13 mouse cellular contexts compared by ENCODE assay signal in the genomic region with DNA sequence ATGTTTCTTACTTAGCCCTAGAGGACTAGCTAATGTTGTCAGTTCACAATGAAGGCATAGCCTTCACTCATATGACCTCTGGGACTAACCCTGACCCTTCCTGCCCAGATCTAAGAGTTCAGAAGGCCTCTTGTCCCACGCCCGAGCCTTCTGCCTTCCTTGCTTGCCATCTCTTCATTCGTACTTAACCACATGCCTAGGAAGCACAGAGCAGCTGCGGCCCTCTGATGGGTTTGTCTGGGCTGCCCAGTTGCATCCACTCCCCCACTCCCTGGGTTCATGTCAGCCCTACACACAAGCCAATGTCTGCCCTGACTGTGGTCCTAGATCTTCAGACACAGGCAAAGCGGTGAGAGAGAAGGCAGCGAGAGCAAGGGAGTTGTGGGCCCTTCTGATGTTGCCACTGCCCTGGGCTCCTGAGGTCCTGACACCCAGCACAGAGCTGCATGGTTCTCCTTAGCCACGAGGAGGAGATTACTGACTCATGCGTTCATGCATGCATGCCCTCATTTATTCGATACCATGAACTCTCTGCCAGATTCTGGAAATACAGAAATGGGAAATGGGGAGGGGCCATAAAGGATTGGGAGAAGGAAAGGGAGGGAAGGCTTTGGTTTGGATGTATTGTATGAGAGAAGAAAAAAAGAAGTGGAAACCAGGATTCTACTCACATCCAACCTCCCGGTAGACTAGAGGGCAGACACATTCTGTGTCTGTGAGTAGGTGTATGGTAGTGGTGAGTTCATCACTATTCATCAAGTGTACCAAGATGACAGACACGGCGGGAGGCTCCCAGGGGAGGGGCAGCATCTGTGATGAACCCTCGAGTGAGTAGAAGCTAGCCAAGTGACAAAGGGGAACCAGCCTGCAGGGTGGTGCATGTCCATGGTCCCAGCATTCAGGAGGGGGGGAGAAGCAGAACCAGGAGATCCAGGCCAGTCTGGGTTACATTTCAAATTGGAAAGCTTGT. TPM values are rescaled to one million over a fixed set of nuclear protein-coding genes. Genes with fewer than 3 reads are reported as not detected.
DNase-seq lines count a peak whose midpoint lies in the region; ATAC-seq and TF ChIP-seq lines count a peak whose summit lies in the region.
"Had no signal": no experiment of that assay in that cellular context is flagged by ENCODE, and none has a peak within 500 bp of the region (broad histone marks: within the 10 kb centered on the region; RNA-seq: fewer than 3 reads in every experiment).

No protein-coding gene starts in this region.

- WGBS in forebrain, embryonic 10.5 days = 75% methylated on average over 13 of the region's 13 CpGs
- WGBS in forebrain, embryonic 14.5 days = 70% methylated on average over 13 of the region's 13 CpGs
- 67% methylated on average over 13 of the region's 13 CpGs for WGBS in hindbrain, embryonic 11.5 days
- WGBS in hindbrain, postnatal 0 days = 55% methylated on average over 13 of the region's 13 CpGs
- 61% methylated on average over 13 of the region's 13 CpGs for WGBS in forebrain, postnatal 0 days
- WGBS in kidney, adult 2 months = 72% methylated on average over 13 of the region's 13 CpGs

- H3K4me3 ChIP-seq in forebrain, embryonic 10.5 days = no peak overlapping the region
- no peak overlapping the region for H3K4me3 ChIP-seq in forebrain, embryonic 14.5 days (ENCODE audit: low read depth, low read length)
- no peak overlapping the region for H3K4me3 ChIP-seq in hindbrain, embryonic 11.5 days (ENCODE audit: low read depth, low read length)
- H3K4me3 ChIP-seq in hindbrain, postnatal 0 days (ENCODE audit: low read length) = no peak overlapping the region
- no peak overlapping the region for H3K4me3 ChIP-seq in myocyte
- no peak overlapping the region for H3K4me3 ChIP-seq in forebrain, postnatal 0 days (ENCODE audit: low read depth, low read length)
- H3K4me3 ChIP-seq in kidney, adult 2 months (ENCODE audit: insufficient read depth, low read depth, low read length) = no peak overlapping the region
- H3K4me3 ChIP-seq: layer of hippocampus, adult 2 months had no signal

- TF ChIP-seq CTCF in hindbrain, postnatal 0 days (IDR thresholded peaks at IDR 0.05; ENCODE audit: low read depth) = no peak
- no peak for TF ChIP-seq CTCF in forebrain, postnatal 0 days (IDR thresholded peaks at IDR 0.05; ENCODE audit: low read depth)
- TF ChIP-seq CTCF in kidney, adult 2 months (conservative IDR thresholded peaks at IDR 0.05; ENCODE audit: insufficient read depth, insufficient read length, low read depth, low read length) = no peak

- H3K27me3 ChIP-seq in forebrain, embryonic 10.5 days (ENCODE audit: poor library complexity, severe bottlenecking) = no peaks in the 10 kb centered on the region
- H3K27me3 ChIP-seq in forebrain, embryonic 14.5 days (replicated peaks; ENCODE audit: control insufficient read depth, insufficient read depth, low read length) = no peaks in the 10 kb centered on the region
- H3K27me3 ChIP-seq in hindbrain, embryonic 11.5 days (ENCODE audit: control insufficient read depth, insufficient read depth, low read length) = no peaks in the 10 kb centered on the region
- no peaks in the 10 kb centered on the region for H3K27me3 ChIP-seq in hindbrain, postnatal 0 days (ENCODE audit: insufficient read depth, low read length)
- no peaks in the 10 kb centered on the region for H3K27me3 ChIP-seq in myocyte (ENCODE audit: control insufficient read depth, insufficient read depth, insufficient read length)
- no peaks in the 10 kb centered on the region for H3K27me3 ChIP-seq in forebrain, postnatal 0 days (ENCODE audit: insufficient read depth, low read length)
- no peaks in the 10 kb centered on the region for H3K27me3 ChIP-seq in kidney, adult 2 months (replicated peaks; ENCODE audit: control insufficient read depth, insufficient read depth, low read length)

- H3K79me2 ChIP-seq in myocyte (ENCODE audit: control insufficient read depth, insufficient read depth) = no peaks in the 10 kb centered on the region

- TF ChIP-seq POLR2A in myocyte (IDR thresholded peaks at IDR 0.05; ENCODE audit: insufficient read length, low read depth) = no peak
- TF ChIP-seq POLR2A in kidney, adult 2 months (IDR thresholded peaks at IDR 0.05; ENCODE audit: low read depth, low read length) = no peak

- DNase-seq in forebrain, embryonic 10.5 days (ENCODE audit: extremely low spot score, low spot score) = no peak
- DNase-seq in forebrain, embryonic 14.5 days (ENCODE audit: low spot score) = no peak
- DNase-seq in hindbrain, embryonic 11.5 days (ENCODE audit: low spot score) = peak; percentile 12
- DNase-seq in hindbrain, postnatal 0 days (ENCODE audit: low spot score) = no peak
- DNase-seq in Muller cell, postnatal 12 days (ENCODE audit: inconsistent ontology term) = peak; percentile 88
- no peak for DNase-seq in forebrain, postnatal 0 days
- no peak for DNase-seq in kidney, adult 2 months
- DNase-seq: cerebellum, adult 11 months; lung, adult 2 months; thymus, postnatal 25 days had no signal

- no peak overlapping the region for H3K9ac ChIP-seq in forebrain, embryonic 14.5 days (ENCODE audit: low read length)
- no peak overlapping the region for H3K9ac ChIP-seq in hindbrain, embryonic 11.5 days (ENCODE audit: low read depth, low read length)
- H3K9ac ChIP-seq in hindbrain, postnatal 0 days (replicated peaks; ENCODE audit: low read length) = no peak overlapping the region
- no peak overlapping the region for H3K9ac ChIP-seq in forebrain, postnatal 0 days

- H3ac ChIP-seq in myocyte (ENCODE audit: control insufficient read depth, insufficient read length) = no peak overlapping the region

- no peak for ATAC-seq in forebrain, embryonic 14.5 days
- no peak for ATAC-seq in hindbrain, embryonic 11.5 days (ENCODE audit: low FRiP score)
- no peak for ATAC-seq in hindbrain, postnatal 0 days
- ATAC-seq in forebrain, postnatal 0 days = no peak

- H3K4me2 ChIP-seq in forebrain, embryonic 14.5 days (ENCODE audit: low read length) = no peak overlapping the region
- no peak overlapping the region for H3K4me2 ChIP-seq in hindbrain, embryonic 11.5 days (replicated peaks; ENCODE audit: low read depth, low read length)
- no peak overlapping the region for H3K4me2 ChIP-seq in hindbrain, postnatal 0 days (ENCODE audit: low read depth, low read length)
- peak overlapping the region; percentile 44 for H3K4me2 ChIP-seq in myocyte (ENCODE audit: low read depth)
- no peak overlapping the region for H3K4me2 ChIP-seq in forebrain, postnatal 0 days (ENCODE audit: low read depth)

- H3K9me3 ChIP-seq in forebrain, embryonic 10.5 days = no peaks in the 10 kb centered on the region
- no peaks in the 10 kb centered on the region for H3K9me3 ChIP-seq in forebrain, embryonic 14.5 days (replicated peaks; ENCODE audit: control insufficient read depth, low read length)
- H3K9me3 ChIP-seq in hindbrain, embryonic 11.5 days (ENCODE audit: control insufficient read depth, low read length) = no peaks in the 10 kb centered on the region
- H3K9me3 ChIP-seq in hindbrain, postnatal 0 days (ENCODE audit: low read length) = no peaks in the 10 kb centered on the region
- H3K9me3 ChIP-seq in forebrain, postnatal 0 days (ENCODE audit: low read length) = no peaks in the 10 kb centered on the region

- H3K4me1 ChIP-seq in forebrain, embryonic 10.5 days = peaks cover 32% of the 10 kb centered on the region
- no peaks in the 10 kb centered on the region for H3K4me1 ChIP-seq in forebrain, embryonic 14.5 days (ENCODE audit: control insufficient read depth, insufficient read depth, low read length)
- no peaks in the 10 kb centered on the region for H3K4me1 ChIP-seq in hindbrain, embryonic 11.5 days (replicated peaks; ENCODE audit: control insufficient read depth, insufficient read depth, low read length)
- H3K4me1 ChIP-seq in hindbrain, postnatal 0 days (ENCODE audit: insufficient read depth, low read length) = no peaks in the 10 kb centered on the region; the same call in 1 of the 2 replicates
- H3K4me1 ChIP-seq in forebrain, postnatal 0 days (ENCODE audit: insufficient read depth) = no peaks in the 10 kb centered on the region
- no peaks in the 10 kb centered on the region for H3K4me1 ChIP-seq in kidney, adult 2 months (ENCODE audit: control insufficient read depth, insufficient read depth, low read length)

- H3K27ac ChIP-seq in forebrain, embryonic 10.5 days = peak overlapping the region; percentile 31
- no peak overlapping the region for H3K27ac ChIP-seq in forebrain, embryonic 14.5 days (ENCODE audit: low read depth, low read length)
- H3K27ac ChIP-seq in hindbrain, embryonic 11.5 days (ENCODE audit: low read depth, low read length) = no peak overlapping the region
- no peak overlapping the region for H3K27ac ChIP-seq in hindbrain, postnatal 0 days
- no peak overlapping the region for H3K27ac ChIP-seq in forebrain, postnatal 0 days (ENCODE audit: low read depth, low read length)
- H3K27ac ChIP-seq in kidney, adult 2 months (ENCODE audit: insufficient read depth, low read depth, low read length) = no peak overlapping the region
- H3K27ac ChIP-seq: layer of hippocampus, adult 2 months; stomach, postnatal 0 days had no signal

- no peaks in the 10 kb centered on the region for H3K36me3 ChIP-seq in forebrain, embryonic 10.5 days (replicated peaks)
- no peaks in the 10 kb centered on the region for H3K36me3 ChIP-seq in forebrain, embryonic 14.5 days (ENCODE audit: control insufficient read depth, insufficient read depth, low read length)
- no peaks in the 10 kb centered on the region for H3K36me3 ChIP-seq in hindbrain, embryonic 11.5 days (ENCODE audit: control insufficient read depth, insufficient read depth, low read length)
- no peaks in the 10 kb centered on the region for H3K36me3 ChIP-seq in hindbrain, postnatal 0 days (ENCODE audit: insufficient read depth, low read length)
- no peaks in the 10 kb centered on the region for H3K36me3 ChIP-seq in myocyte (ENCODE audit: control insufficient read depth, insufficient read depth)
- H3K36me3 ChIP-seq in forebrain, postnatal 0 days (ENCODE audit: insufficient read depth) = no peaks in the 10 kb centered on the region
- no peaks in the 10 kb centered on the region for H3K36me3 ChIP-seq in kidney, adult 2 months (ENCODE audit: control insufficient read depth, insufficient read depth, low read length)

RNA-seq across cellular contexts. Expression of gene Ksr1, which starts 51.0 kb away (rescaled TPM):
- 1.9 and 2.8 TPM in 2 replicates for polyA plus RNA-seq in forebrain, embryonic 10.5 days (2016; fragmentation: Nextera tagmentation; extraction: Ambion mirVana)
- 4.7 and 7.2 TPM in 2 replicates for polyA plus RNA-seq in forebrain, embryonic 14.5 days (2014; fragmentation: Nextera tagmentation; extraction: Ambion mirVana)
- 3.9 and 4.3 TPM in 2 replicates for polyA plus RNA-seq in hindbrain, embryonic 11.5 days (2014; fragmentation: Nextera tagmentation; extraction: Ambion mirVana)
- 48.0 and 51.3 TPM in 2 replicates for total RNA-seq in hindbrain, postnatal 0 days (2014; rRNA removed)
- polyA plus RNA-seq in hindbrain, postnatal 0 days (2015; fragmentation: Nextera tagmentation; extraction: Ambion mirVana) = 1.9 and 2.5 TPM in 2 replicates
- 20.6 TPM for polyA plus RNA-seq in myocyte (2012; fragmentation: generic; extraction: Trizol)
- 30.0 and 33.2 TPM in 2 replicates for total RNA-seq in forebrain, postnatal 0 days (2014; rRNA removed)
- 2.0 and 2.7 TPM in 2 replicates for polyA plus RNA-seq in forebrain, postnatal 0 days (2015; fragmentation: Nextera tagmentation; extraction: Ambion mirVana)
- polyA plus RNA-seq in kidney, adult 2 months (2012; rRNA removed) = 7.8 and 9.8 TPM in 2 replicates

RNA-seq across cellular contexts. Expression of gene Wsb1, which starts 57.3 kb away (rescaled TPM):
- polyA plus RNA-seq in forebrain, embryonic 10.5 days (2016; fragmentation: Nextera tagmentation; extraction: Ambion mirVana) = 256 and 266 TPM in 2 replicates
- 498 and 501 TPM in 2 replicates for polyA plus RNA-seq in forebrain, embryonic 14.5 days (2014; fragmentation: Nextera tagmentation; extraction: Ambion mirVana)
- polyA plus RNA-seq in hindbrain, embryonic 11.5 days (2014; fragmentation: Nextera tagmentation; extraction: Ambion mirVana) = 469 and 501 TPM in 2 replicates
- total RNA-seq in hindbrain, postnatal 0 days (2014; rRNA removed) = 202 and 216 TPM in 2 replicates
- polyA plus RNA-seq in hindbrain, postnatal 0 days (2015; fragmentation: Nextera tagmentation; extraction: Ambion mirVana) = 202 and 245 TPM in 2 replicates
- 35.1 TPM for polyA plus RNA-seq in myocyte (2012; fragmentation: generic; extraction: Trizol)
- 238 and 277 TPM in 2 replicates for total RNA-seq in forebrain, postnatal 0 days (2014; rRNA removed)
- 157 and 215 TPM in 2 replicates for polyA plus RNA-seq in forebrain, postnatal 0 days (2015; fragmentation: Nextera tagmentation; extraction: Ambion mirVana)
- 59.3 and 72.3 TPM in 2 replicates for polyA plus RNA-seq in kidney, adult 2 months (2012; rRNA removed)

Comparison
In these comparisons a context has a peak if more than half of its experiments do, and no peak if none do; other contexts are left out.
1. DNase-seq: peak in hindbrain, embryonic 11.5 days (single experiment) and Muller cell, postnatal 12 days (single experiment); none in forebrain, embryonic 10.5 days (single experiment), forebrain, embryonic 14.5 days (single experiment), hindbrain, postnatal 0 days (single experiment), forebrain, postnatal 0 days (single experiment) and kidney, adult 2 months (single experiment).